Mouse (Mus musculus) thymus, adult 2 months (tissue): ENCODE data around the gene Nsun6.

Experiments used
- CTCF ChIP-seq: fragments of 200-500 bp; IDR thresholded peaks from 2 replicates; pipeline ENCODE4 v1.5.1; 2012; ENCODE audit warnings: mild to moderate bottlenecking, control low read depth, low read length, moderate library complexity, borderline replicate concordance; ENCODE audit not compliant: control insufficient read depth, poor library complexity, insufficient read depth; ENCODE audit errors: extremely low read depth
- POLR2A ChIP-seq: fragments of 200-500 bp; IDR thresholded peaks from 2 replicates; pipeline ENCODE4 v1.6.1; 2012; ENCODE audit warnings: mild to moderate bottlenecking, low read length, control low read depth, moderate library complexity; ENCODE audit not compliant: control insufficient read depth, poor library complexity, insufficient read depth; ENCODE audit errors: extremely low read depth

DNA sequence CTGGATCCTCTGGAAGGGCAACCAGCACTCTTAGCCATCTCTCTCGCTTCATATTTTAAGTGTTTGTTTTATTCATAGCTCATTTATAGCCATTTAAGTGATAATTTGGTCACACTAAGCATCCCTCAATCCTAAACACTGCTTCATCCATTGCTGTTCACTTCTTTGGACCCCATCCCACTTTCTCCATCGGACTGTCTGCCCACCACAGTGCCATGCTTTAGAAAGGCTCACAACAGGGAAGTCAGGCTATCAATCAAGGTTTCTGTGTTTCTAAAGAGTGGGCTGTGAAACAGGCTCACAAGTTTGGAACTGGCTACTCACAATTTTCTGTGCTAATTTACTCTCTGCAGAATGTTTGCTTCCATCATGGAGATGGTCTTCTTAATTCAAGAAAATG, 101.8 kb downstream of the Nsun6 start:
- no peak for TF ChIP-seq POLR2A
- TF ChIP-seq CTCF = no peak
